Mouse (Mus musculus) MEL (cell line): Measurements from ENCODE around the gene Cltc. TPM values are rescaled to one million over a fixed set of nuclear protein-coding genes. Genes with fewer than 3 reads are reported as not detected.

Source experiments
- DNase-seq: peaks from one replicate; pipeline ENCODE4 v3.0.0; 2011; ENCODE audit warnings: low read depth, low spot score
- H3K27ac ChIP-seq: 2 replicates; pipeline ENCODE4 v1.5.1; 2012; ENCODE audit warnings: low read depth, mild to moderate bottlenecking, control low read depth, low read length, moderate library complexity; ENCODE audit not compliant: control insufficient read depth
- H3K27me3 ChIP-seq, 2 experiments: fragments of 150-350 bp in 1 of 2; sonication (generic) in 1 of 2; 2 replicates each; pipeline ENCODE4 v1.6.1; 2012; ENCODE audit warnings: low read length in 2 of 2, mild to moderate bottlenecking in 2 of 2, improper control_type of control experiment in 1 of 2, moderate library complexity in 1 of 2; ENCODE audit not compliant: insufficient read depth in 2 of 2, control insufficient read depth in 1 of 2
- H3K36me3 ChIP-seq, 2 experiments: 2 replicates each; pipeline ENCODE4 v1.6.1; 2012 to 2014; ENCODE audit warnings: low read length in 2 of 2, improper control_type of control experiment in 1 of 2, inconsistent platforms in 1 of 2, mild to moderate bottlenecking in 1 of 2; ENCODE audit not compliant: insufficient read depth in 2 of 2, control insufficient read depth in 1 of 2
- H3K4me1 ChIP-seq, 2 experiments: fragments of 150-350 bp in 1 of 2; sonication (generic) in 1 of 2; 2 replicates each; pipeline ENCODE4 v1.6.1; 2012; ENCODE audit warnings: low read length in 2 of 2, improper control_type of control experiment in 1 of 2, mild to moderate bottlenecking in 1 of 2; ENCODE audit not compliant: insufficient read depth in 2 of 2, control insufficient read depth in 1 of 2
- H3K4me3 ChIP-seq, 2 experiments: fragments of 150-350 bp in 1 of 2; sonication (generic) in 1 of 2; 2 replicates each; pipeline ENCODE4 v1.5.1; 2012; ENCODE audit warnings: low read depth in 2 of 2, low read length in 2 of 2, mild to moderate bottlenecking in 2 of 2, moderate library complexity in 2 of 2, control low read depth in 1 of 2, improper control_type of control experiment in 1 of 2; ENCODE audit not compliant: control insufficient read depth in 1 of 2, insufficient read depth in 1 of 2
- H3K79me2 ChIP-seq: 2 replicates; pipeline ENCODE4 v1.6.1; 2012; ENCODE audit warnings: mild to moderate bottlenecking, low read length, moderate library complexity; ENCODE audit not compliant: control insufficient read depth, poor library complexity, insufficient read depth
- H3K9ac ChIP-seq: 2 replicates; pipeline ENCODE4 v1.6.1; 2012; ENCODE audit warnings: low read depth, mild to moderate bottlenecking, control low read depth, low read length, moderate library complexity; ENCODE audit not compliant: control insufficient read depth, poor library complexity, severe bottlenecking
- H3K9me3 ChIP-seq: fragments of 150-350 bp; sonication (generic); replicated peaks from 2 replicates; pipeline ENCODE4 v1.6.1; 2012; ENCODE audit warnings: mild to moderate bottlenecking, low read length, improper control_type of control experiment, moderate library complexity; ENCODE audit not compliant: insufficient read depth
- BHLHE40 ChIP-seq: IDR thresholded peaks from 2 replicates; pipeline ENCODE4 v1.6.1; 2012; ENCODE audit warnings: low read depth, mild to moderate bottlenecking, inconsistent platforms, low read length, improper control_type of control experiment, borderline replicate concordance
- CHD1 ChIP-seq: IDR thresholded peaks from 2 replicates; pipeline ENCODE4 v1.6.1; 2012; ENCODE audit warnings: low read depth, mild to moderate bottlenecking, inconsistent platforms, low read length, improper control_type of control experiment
- CHD2 ChIP-seq: IDR thresholded peaks from 2 replicates; pipeline ENCODE4 v1.6.1; 2011; ENCODE audit warnings: low read length, improper control_type of control experiment
- CTCF ChIP-seq, 3 experiments: IDR thresholded peaks in 2 of 3; conservative IDR thresholded peaks in 1 of 3; 2 replicates each; pipeline ENCODE4 v1.5.1; 2011 to 2012; ENCODE audit warnings: low read length in 3 of 3, low read depth in 2 of 3, mild to moderate bottlenecking in 2 of 3, improper control_type of control experiment in 1 of 3, inconsistent platforms in 1 of 3, mixed read lengths in 1 of 3, moderate library complexity in 1 of 3; ENCODE audit not compliant: control insufficient read depth in 1 of 3, insufficient read depth in 1 of 3, poor library complexity in 1 of 3, severe bottlenecking in 1 of 3
- E2F4 ChIP-seq: IDR thresholded peaks from 2 replicates; pipeline ENCODE4 v1.6.1; 2011; ENCODE audit warnings: low read depth, low read length, improper control_type of control experiment, borderline replicate concordance
- ELF1 ChIP-seq: IDR thresholded peaks from 2 replicates; pipeline ENCODE4 v1.6.1; 2014; ENCODE audit warnings: low read depth, mild to moderate bottlenecking, inconsistent platforms, low read length, improper control_type of control experiment, moderate library complexity
- ETS1 ChIP-seq: IDR thresholded peaks from 2 replicates; pipeline ENCODE4 v1.6.1; 2012; ENCODE audit warnings: low read depth, mild to moderate bottlenecking, inconsistent platforms, low read length, improper control_type of control experiment, moderate library complexity
- GABPA ChIP-seq: IDR thresholded peaks from 2 replicates; pipeline ENCODE4 v1.6.1; 2012; ENCODE audit warnings: low read depth, mild to moderate bottlenecking, inconsistent platforms, low read length, improper control_type of control experiment, moderate library complexity
- GATA1 ChIP-seq: IDR thresholded peaks from 2 replicates; pipeline ENCODE4 v1.6.1; 2011; ENCODE audit warnings: low read depth, low read length, improper control_type of control experiment
- HCFC1 ChIP-seq: IDR thresholded peaks from 2 replicates; pipeline ENCODE4 v1.6.1; 2012; ENCODE audit warnings: low read depth, mild to moderate bottlenecking, inconsistent platforms, low read length, improper control_type of control experiment, moderate library complexity
- JUND ChIP-seq: IDR thresholded peaks from 2 replicates; pipeline ENCODE4 v1.6.1; 2011; ENCODE audit warnings: low read depth, mild to moderate bottlenecking, improper control_type of control experiment, low read length
- KAT2A ChIP-seq: conservative IDR thresholded peaks from 2 replicates; pipeline ENCODE4 v1.6.1; 2012; ENCODE audit warnings: low read depth, low read length, improper control_type of control experiment, inconsistent platforms
- MAFK ChIP-seq: IDR thresholded peaks from 2 replicates; pipeline ENCODE4 v1.6.1; 2011; ENCODE audit warnings: low read depth, mild to moderate bottlenecking, low read length, improper control_type of control experiment, borderline replicate concordance
- MAX ChIP-seq: IDR thresholded peaks from 2 replicates; pipeline ENCODE4 v1.6.1; 2011; ENCODE audit warnings: low read length, improper control_type of control experiment
- MAZ ChIP-seq: IDR thresholded peaks from 2 replicates; pipeline ENCODE4 v1.6.1; 2012; ENCODE audit warnings: low read depth, mild to moderate bottlenecking, inconsistent platforms, low read length, improper control_type of control experiment
- MEF2A ChIP-seq: IDR thresholded peaks from 2 replicates; pipeline ENCODE4 v1.6.1; 2014; ENCODE audit warnings: low read depth, mild to moderate bottlenecking, inconsistent platforms, low read length, improper control_type of control experiment; ENCODE audit not compliant: poor library complexity, insufficient replicate concordance, severe bottlenecking; ENCODE audit errors: extremely low read depth
- MYB ChIP-seq: IDR thresholded peaks from 2 replicates; pipeline ENCODE4 v1.6.1; 2011; ENCODE audit warnings: mild to moderate bottlenecking, low read depth, low read length, improper control_type of control experiment
- MYC ChIP-seq: IDR thresholded peaks from 2 replicates; pipeline ENCODE4 v1.6.1; 2011; ENCODE audit warnings: low read depth, mild to moderate bottlenecking, low read length, improper control_type of control experiment, moderate library complexity
- NELFE ChIP-seq: IDR thresholded peaks from 2 replicates; pipeline ENCODE4 v1.6.1; 2011; ENCODE audit warnings: low read depth, low read length, improper control_type of control experiment
- NRF1 ChIP-seq: IDR thresholded peaks from 2 replicates; pipeline ENCODE4 v1.6.1; 2014; ENCODE audit warnings: low read depth, mild to moderate bottlenecking, inconsistent platforms, low read length, improper control_type of control experiment, moderate library complexity; ENCODE audit not compliant: poor library complexity, insufficient read depth, severe bottlenecking
- POLR2A ChIP-seq, 2 experiments: IDR thresholded peaks; 2 replicates each; pipeline ENCODE4 v1.6.1; 2011 to 2012; ENCODE audit warnings: low read length in 2 of 2, mild to moderate bottlenecking in 2 of 2, control low read depth in 1 of 2, improper control_type of control experiment in 1 of 2, low read depth in 1 of 2, moderate library complexity in 1 of 2; ENCODE audit not compliant: control insufficient read depth in 1 of 2, insufficient read depth in 1 of 2, poor library complexity in 1 of 2
- POLR2AphosphoS2 ChIP-seq: IDR thresholded peaks from 2 replicates; pipeline ENCODE4 v1.6.1; 2011; ENCODE audit warnings: low read length, improper control_type of control experiment
- POLR2AphosphoS5 ChIP-seq: IDR thresholded peaks from 2 replicates; pipeline ENCODE4 v1.6.1; 2012; ENCODE audit warnings: low read depth, borderline replicate concordance, mild to moderate bottlenecking, inconsistent platforms, low read length, moderate library complexity, mixed read lengths
- RAD21 ChIP-seq: IDR thresholded peaks from 2 replicates; pipeline ENCODE4 v1.6.1; 2011; ENCODE audit warnings: mild to moderate bottlenecking, low read depth, low read length, improper control_type of control experiment
- RCOR1 ChIP-seq: IDR thresholded peaks from 2 replicates; pipeline ENCODE4 v1.6.1; 2012; ENCODE audit warnings: low read depth, mild to moderate bottlenecking, inconsistent platforms, low read length, improper control_type of control experiment
- SIN3A ChIP-seq: IDR thresholded peaks from 2 replicates; pipeline ENCODE4 v1.6.1; 2012; ENCODE audit warnings: low read length, improper control_type of control experiment, inconsistent platforms
- SMC3 ChIP-seq: IDR thresholded peaks from 2 replicates; pipeline ENCODE4 v1.6.1; 2011; ENCODE audit warnings: low read depth, low read length, improper control_type of control experiment
- TAL1 ChIP-seq: IDR thresholded peaks from 2 replicates; pipeline ENCODE4 v1.6.1; 2012; ENCODE audit warnings: mild to moderate bottlenecking, inconsistent platforms, low read length, moderate library complexity, mixed read lengths
- TBP ChIP-seq: IDR thresholded peaks from 2 replicates; pipeline ENCODE4 v1.8.0; 2011; ENCODE audit warnings: low read depth, low read length, improper control_type of control experiment
- TCF12 ChIP-seq: IDR thresholded peaks from 2 replicates; pipeline ENCODE4 v1.6.1; 2014; ENCODE audit warnings: low read depth, mild to moderate bottlenecking, inconsistent platforms, low read length, improper control_type of control experiment, moderate library complexity
- UBTF ChIP-seq: IDR thresholded peaks from 2 replicates; pipeline ENCODE4 v1.6.1; 2012; ENCODE audit warnings: low read depth, mild to moderate bottlenecking, inconsistent platforms, low read length, improper control_type of control experiment, moderate library complexity, borderline replicate concordance; ENCODE audit not compliant: insufficient read depth
- USF1 ChIP-seq: IDR thresholded peaks from 2 replicates; pipeline ENCODE4 v1.6.1; 2014; ENCODE audit warnings: low read depth, mild to moderate bottlenecking, inconsistent platforms, low read length, improper control_type of control experiment, moderate library complexity
- USF2 ChIP-seq, 2 experiments: IDR thresholded peaks; 2 replicates each; pipeline ENCODE4 v1.6.1; 2011 to 2012; ENCODE audit warnings: improper control_type of control experiment in 2 of 2, low read length in 2 of 2, borderline replicate concordance in 1 of 2, inconsistent platforms in 1 of 2, low read depth in 1 of 2, mild to moderate bottlenecking in 1 of 2; ENCODE audit not compliant: insufficient read depth in 1 of 2
- ZC3H11A ChIP-seq: IDR thresholded peaks from 2 replicates; pipeline ENCODE4 v1.6.1; 2012; ENCODE audit warnings: low read depth, mild to moderate bottlenecking, inconsistent platforms, low read length, improper control_type of control experiment
- ZKSCAN1 ChIP-seq: IDR thresholded peaks from 2 replicates; pipeline ENCODE4 v1.6.1; 2012; ENCODE audit warnings: low read depth, mild to moderate bottlenecking, inconsistent platforms, low read length, improper control_type of control experiment, moderate library complexity
- ZMIZ1 ChIP-seq: IDR thresholded peaks from 2 replicates; pipeline ENCODE4 v1.6.1; 2012; ENCODE audit warnings: low read depth, mild to moderate bottlenecking, inconsistent platforms, low read length, improper control_type of control experiment, moderate library complexity
- ZNF384 ChIP-seq: IDR thresholded peaks from 2 replicates; pipeline ENCODE4 v1.6.1; 2012; ENCODE audit warnings: low read depth, mild to moderate bottlenecking, inconsistent platforms, low read length, improper control_type of control experiment
- polyA plus RNA-seq, 2 experiments: library from polyadenylated mRNA; stranded (reverse) in 1 of 2; unstranded in 1 of 2; fragments of >175 nt in 1 of 2; fragments of >200 nt in 1 of 2; gene quantifications; 2 replicates each; pipeline versions ENCODE4 v1.2.1 to v1.2.4; 2012; ENCODE audit warnings: low replicate concordance in 2 of 2, low read depth in 1 of 2; ENCODE audit not compliant: insufficient read length in 2 of 2, insufficient read depth in 1 of 2, missing spikeins in 1 of 2
- total RNA-seq: library from RNA; depleted of rRNA; stranded (reverse); fragments of 300-350 nt; gene quantifications from 2 replicates; pipeline ENCODE4 v1.2.3, GENCODE M21; 2012

Gene Cltc
- total and polyA plus RNA-seq, 3 experiments: 149 to 300 (median 205) TPM

DNA sequence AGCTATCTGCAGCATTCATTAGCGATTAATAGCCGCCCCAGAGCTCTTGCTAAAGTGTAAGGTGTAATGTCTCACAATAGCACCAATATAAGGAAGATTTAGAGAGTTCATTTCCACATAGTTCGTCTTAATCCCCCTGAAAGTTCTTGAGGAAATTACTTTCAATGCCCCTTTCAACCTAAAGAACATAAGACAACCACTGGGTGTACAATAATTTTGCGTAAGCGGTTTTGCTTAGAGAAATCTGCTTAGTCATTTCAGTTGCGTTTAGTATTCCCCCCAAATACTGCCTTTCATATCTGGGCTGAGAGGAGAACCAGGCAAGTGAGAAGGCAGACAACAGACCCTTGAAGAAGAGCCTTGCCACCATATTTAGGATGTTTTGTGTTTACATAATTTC lies 1.2 kb upstream of the Cltc start:
- DNase-seq: peak; percentile 93
- Histone ChIP-seq H3K4me1 (peaks cover 23 to 28% of the 10 kb centered on the region in 2 experiments), H3K9ac (peak overlapping the region; percentile 88)
- TF ChIP-seq POLR2AphosphoS2: peak; percentile 75
- no peak for TF ChIP-seq E2F4
- TF ChIP-seq ZKSCAN1: no peak
- TF ChIP-seq ETS1: peak; percentile 76; the same call in 1 of the 2 replicates
- TF ChIP-seq POLR2A (IDR thresholded peaks at IDR 0.05; ENCODE audit: control insufficient read depth in 1 of 2, insufficient read depth in 1 of 2, low read depth in 1 of 2, low read length in 2 of 2, poor library complexity in 1 of 2): peak in 1 of 2 experiments; percentile 31; a peak in 1 of 4 replicates
- peak; percentile 36; the same call in 1 of the 2 replicates for TF ChIP-seq TCF12
- peak; percentile 94 for TF ChIP-seq GABPA
- no peak for TF ChIP-seq RAD21
- no peak for TF ChIP-seq CHD2
- no peak for TF ChIP-seq JUND
- no peak for TF ChIP-seq MAZ
- peak; percentile 88; the same call in 1 of the 2 replicates for TF ChIP-seq CHD1
- no peak for TF ChIP-seq SMC3
- TF ChIP-seq ZMIZ1: peak; percentile 77; the same call in 1 of the 2 replicates
- TF ChIP-seq MEF2A: no peak
- TF ChIP-seq ZNF384: no peak
- TF ChIP-seq KAT2A: no peak
- no peak; the same call in 1 of the 2 replicates for TF ChIP-seq GATA1
- TF ChIP-seq UBTF: no peak
- TF ChIP-seq BHLHE40: peak; percentile 46; the same call in 1 of the 2 replicates
- peak; percentile 58; the same call in 1 of the 2 replicates for TF ChIP-seq MYB
- no peak for TF ChIP-seq NRF1
- peak; percentile 36 for TF ChIP-seq NELFE
- TF ChIP-seq USF1: no peak
- peak; percentile 71 for TF ChIP-seq SIN3A
- TF ChIP-seq ZC3H11A: no peak
- TF ChIP-seq USF2 (IDR thresholded peaks at IDR 0.05; ENCODE audit: borderline replicate concordance in 1 of 2, insufficient read depth in 1 of 2, low read depth in 1 of 2, low read length in 2 of 2): no peak
- TF ChIP-seq TAL1: no peak
- no peak for TF ChIP-seq MAX
- TF ChIP-seq MAFK: peak; percentile 93
- no peak for TF ChIP-seq CTCF (IDR thresholded peaks at IDR 0.05 in 2 of 3, conservative IDR thresholded peaks at IDR 0.05 in 1 of 3; ENCODE audit: control insufficient read depth in 1 of 3, insufficient read depth in 1 of 3, low read depth in 2 of 3, low read length in 3 of 3, poor library complexity in 1 of 3, severe bottlenecking in 1 of 3)
- no peak for TF ChIP-seq ELF1
- TF ChIP-seq RCOR1: no peak
- TF ChIP-seq TBP: peak; percentile 85
- TF ChIP-seq MYC: no peak
- peak; percentile 35 for TF ChIP-seq HCFC1
- peak; percentile 4; the same call in 1 of the 2 replicates for TF ChIP-seq POLR2AphosphoS5

More for the DNA sequence above, 1.2 kb upstream of the Cltc start:
- peaks cover 7 to 46% of the 10 kb centered on the region in 2 experiments for H3K36me3 ChIP-seq
- no peaks in the 10 kb centered on the region for H3K27me3 ChIP-seq
- H3K9me3 ChIP-seq: no peaks in the 10 kb centered on the region
- peaks cover 37% of the 10 kb centered on the region for H3K79me2 ChIP-seq
- H3K27ac ChIP-seq: peak overlapping the region; percentile 99
- H3K4me3 ChIP-seq: peak overlapping the region; percentile 65 to 80
